Mouse (Mus musculus) limb, embryonic 15.5 days (tissue): ENCODE measurements around the gene St6galnac1. TPM values are rescaled to one million over a fixed set of nuclear protein-coding genes. Genes with fewer than 3 reads are reported as not detected.
"Not testable (repeated sequence)": the region's sequence is repeated elsewhere in the genome, so short reads cannot be mapped to it uniquely, and the experiment has no call there.

Experiments used
- ATAC-seq: fragments of 200-750 bp; cut with Nextera tagmentation; 2 replicates; pipeline ENCODE4 v1.8.0; 2017; ENCODE audit warnings: low read depth, moderate TSS enrichment; ENCODE audit not compliant: insufficient number of reproducible peaks, low FRiP score, low TSS enrichment
- H3K27ac ChIP-seq: fragments of 300-500 bp; sonication (generic); 2 replicates; pipeline ENCODE4 v1.5.1; 2015; ENCODE audit warnings: moderate library complexity, mild to moderate bottlenecking, inconsistent platforms
- H3K27me3 ChIP-seq: fragments of 300-500 bp; sonication (generic); 2 replicates; pipeline ENCODE4 v1.6.1; 2015; ENCODE audit warnings: inconsistent platforms
- H3K36me3 ChIP-seq: fragments of 300-500 bp; sonication (generic); 2 replicates; pipeline ENCODE4 v1.6.1; 2015; ENCODE audit warnings: inconsistent platforms
- H3K4me1 ChIP-seq: fragments of 300-500 bp; sonication (generic); 2 replicates; pipeline ENCODE4 v1.6.1; 2015; ENCODE audit warnings: inconsistent platforms
- H3K4me2 ChIP-seq: fragments of 300-500 bp; sonication (generic); 2 replicates; pipeline ENCODE4 v1.6.1; 2015; ENCODE audit warnings: mild to moderate bottlenecking, inconsistent platforms
- H3K4me3 ChIP-seq: fragments of 300-500 bp; sonication (generic); 2 replicates; pipeline ENCODE4 v1.5.1; 2015; ENCODE audit warnings: mild to moderate bottlenecking, inconsistent platforms
- H3K9ac ChIP-seq: fragments of 300-500 bp; sonication (generic); 2 replicates; pipeline ENCODE4 v1.6.1; 2015; ENCODE audit warnings: inconsistent platforms
- H3K9me3 ChIP-seq: fragments of 300-500 bp; sonication (generic); 2 replicates; pipeline ENCODE4 v1.6.1; 2016; ENCODE audit warnings: inconsistent platforms
- WGBS: fragments of 180-500 bp; shearing (Covaris S2); methylation state at CpG from one replicate; pipeline ENCODE4 v1.1.7; 2015; 5-methylcytosine and 5-hydroxymethylcytosine counted together
- polyA plus RNA-seq: library from polyadenylated mRNA; unstranded; fragments of >200 nt; fragmentation: Nextera tagmentation; extraction: Ambion mirVana; gene quantifications from 2 replicates; pipeline ENCODE4 v1.2.1, GENCODE M21; 2015

St6galnac1 gene
- polyA plus RNA-seq, 1 experiment from 2014 or later = not detected

GRCm38 (mm10) chr11:116753674-116754470, 21.4 kb downstream of the St6galnac1 start:
- no peak for ATAC-seq
- Histone ChIP-seq H3K27ac (no peak overlapping the region), H3K9me3 (no peaks in the 10 kb centered on the region), H3K27me3 (no peaks in the 10 kb centered on the region), H3K4me2 (no peak overlapping the region), H3K4me3 (no peak overlapping the region), H3K4me1 (no peaks in the 10 kb centered on the region), H3K36me3 (no peaks in the 10 kb centered on the region), H3K9ac (no peak overlapping the region)
- WGBS = 84% methylated on average over 5 of the region's 5 CpGs

- Histone ChIP-seq H3K4me2 (no peak overlapping the region), H3K9me3 (no peaks in the 10 kb centered on the region), H3K9ac (no peak overlapping the region), H3K4me1 (no peaks in the 10 kb centered on the region), H3K4me3 (no peak overlapping the region), H3K27ac (no peak overlapping the region), H3K36me3 (no peaks in the 10 kb centered on the region), H3K27me3 (no peaks in the 10 kb centered on the region)
- WGBS = 81% methylated on average over 8 of the region's 8 CpGs
- no peak for ATAC-seq
Measured at GRCm38 (mm10) chr11:116749733-116750132, 25.6 kb downstream of the St6galnac1 start.

- not testable (repeated sequence) for ATAC-seq
- WGBS = 73% methylated on average over 2 of the region's 2 CpGs
Measured at GRCm38 (mm10) chr11:116748692-116749091, 26.6 kb downstream of the St6galnac1 start.

DNA sequence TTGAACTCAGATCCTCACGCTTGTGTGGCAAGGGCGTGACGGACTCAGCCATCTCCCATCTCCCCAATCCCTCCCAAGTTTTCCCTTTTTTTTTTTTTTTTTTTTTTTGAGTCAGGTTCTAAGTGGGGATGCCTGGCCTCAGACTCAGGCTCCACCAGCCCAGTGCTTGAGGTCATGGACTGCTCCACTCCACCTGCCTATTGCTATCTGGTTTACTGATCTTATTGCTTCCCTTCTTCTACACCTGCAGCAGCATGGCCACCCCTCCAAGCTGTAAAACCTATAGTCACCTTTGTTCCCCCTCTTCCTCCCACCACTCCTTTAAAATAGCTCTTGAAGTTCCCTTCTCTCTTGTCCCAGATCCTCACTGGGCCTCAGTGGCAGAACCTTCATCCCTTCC, 28.5 kb downstream of the St6galnac1 start:
- H3K4me2 ChIP-seq, H3K4me3 ChIP-seq, H3K9ac ChIP-seq, H3K9me3 ChIP-seq, ATAC-seq, H3K4me1 ChIP-seq, H3K27ac ChIP-seq, H3K36me3 ChIP-seq, H3K27me3 ChIP-seq: not testable (repeated sequence)
- 96% methylated on average over 3 of the region's 3 CpGs for WGBS

More at GRCm38 (mm10) chr11:116748692-116749091, 26.6 kb downstream of the St6galnac1 start:
- H3K4me2 ChIP-seq, H3K9ac ChIP-seq, H3K9me3 ChIP-seq, H3K4me1 ChIP-seq, H3K36me3 ChIP-seq, H3K27me3 ChIP-seq, H3K27ac ChIP-seq, H3K4me3 ChIP-seq: not testable (repeated sequence)

- not testable (repeated sequence) for H3K4me3 ChIP-seq, H3K4me1 ChIP-seq, H3K9me3 ChIP-seq, H3K27ac ChIP-seq, ATAC-seq, H3K4me2 ChIP-seq, H3K36me3 ChIP-seq, H3K27me3 ChIP-seq, H3K9ac ChIP-seq
- WGBS = 63% methylated on average over 2 of the region's 2 CpGs
Measured at GRCm38 (mm10) chr11:116745457-116745856, 29.9 kb downstream of the St6galnac1 start.

DNA sequence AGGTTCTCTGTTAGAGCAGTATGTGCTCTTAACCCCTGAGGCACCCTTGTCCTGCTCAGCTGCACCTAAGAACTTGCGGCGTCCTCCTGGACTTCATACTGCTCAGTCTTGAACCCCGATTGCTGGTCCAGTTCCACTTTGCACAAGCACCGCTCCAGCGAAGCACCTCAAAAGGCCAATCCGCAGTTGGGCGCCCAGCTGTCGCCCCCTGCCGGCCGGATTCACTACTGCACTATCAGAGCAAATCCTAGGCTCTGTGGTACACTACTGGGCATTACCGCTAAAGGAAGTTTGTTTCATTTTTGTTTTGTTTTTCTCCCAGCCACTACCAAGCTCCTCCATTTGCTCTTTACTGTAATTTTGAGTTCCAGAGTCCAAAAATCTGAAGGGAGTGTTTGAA, 36.9 kb downstream of the St6galnac1 start:
- ATAC-seq = no peak
- Histone ChIP-seq H3K9me3 (no peaks in the 10 kb centered on the region), H3K36me3 (no peaks in the 10 kb centered on the region), H3K4me1 (no peaks in the 10 kb centered on the region), H3K4me2 (no peak overlapping the region), H3K27me3 (no peaks in the 10 kb centered on the region), H3K4me3 (no peak overlapping the region), H3K27ac (no peak overlapping the region), H3K9ac (no peak overlapping the region)
- WGBS = 51% methylated on average over 11 of the region's 11 CpGs

- Histone ChIP-seq H3K27ac (no peak overlapping the region), H3K9me3 (no peaks in the 10 kb centered on the region), H3K4me3 (no peak overlapping the region), H3K4me2 (no peak overlapping the region), H3K27me3 (no peaks in the 10 kb centered on the region), H3K36me3 (no peaks in the 10 kb centered on the region), H3K9ac (no peak overlapping the region), H3K4me1 (0 out of 2 replicates have a peak, but pooled peaks cover 4% of the 10 kb centered on the region)
- whole genome bisulfite sequencing = 74% methylated on average over 4 of the region's 4 CpGs
- ATAC-seq = no peak
Measured at GRCm38 (mm10) chr11:116732536-116732935, 42.8 kb downstream of the St6galnac1 start.

DNA sequence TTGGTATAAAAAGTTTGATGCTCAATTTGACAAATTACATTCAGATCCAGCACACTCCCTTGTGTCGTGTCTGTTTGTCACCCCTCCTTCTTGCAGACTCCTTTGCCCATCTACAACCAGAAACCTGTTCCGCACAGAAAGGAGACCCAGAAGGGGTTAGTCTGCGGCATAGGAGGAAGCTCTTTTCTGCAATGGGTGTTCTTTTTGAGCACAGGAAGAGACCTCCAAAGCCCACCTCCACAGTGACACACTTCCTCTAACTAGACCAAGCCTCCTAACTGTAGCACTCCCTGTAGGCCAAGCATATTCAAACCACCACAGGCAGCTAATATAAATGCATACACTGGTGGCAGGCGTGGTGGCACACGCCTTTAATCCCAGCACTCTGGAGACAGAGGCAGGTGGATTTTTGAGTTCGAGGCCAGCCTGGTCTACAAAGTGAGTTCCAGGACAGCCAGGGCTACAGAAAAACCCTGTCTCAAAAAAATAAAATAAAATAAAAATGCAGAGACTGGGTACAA, 44.2 kb downstream of the St6galnac1 start:
- not testable (repeated sequence) for H3K27me3 ChIP-seq, H3K4me3 ChIP-seq, ATAC-seq, H3K27ac ChIP-seq, H3K36me3 ChIP-seq, H3K4me2 ChIP-seq, H3K9ac ChIP-seq, H3K9me3 ChIP-seq
- 89% methylated on average over 6 of the region's 6 CpGs for WGBS
- H3K4me1 ChIP-seq = peaks cover 10% of the 10 kb centered on the region; the same call in 1 of the 2 replicates

DNA sequence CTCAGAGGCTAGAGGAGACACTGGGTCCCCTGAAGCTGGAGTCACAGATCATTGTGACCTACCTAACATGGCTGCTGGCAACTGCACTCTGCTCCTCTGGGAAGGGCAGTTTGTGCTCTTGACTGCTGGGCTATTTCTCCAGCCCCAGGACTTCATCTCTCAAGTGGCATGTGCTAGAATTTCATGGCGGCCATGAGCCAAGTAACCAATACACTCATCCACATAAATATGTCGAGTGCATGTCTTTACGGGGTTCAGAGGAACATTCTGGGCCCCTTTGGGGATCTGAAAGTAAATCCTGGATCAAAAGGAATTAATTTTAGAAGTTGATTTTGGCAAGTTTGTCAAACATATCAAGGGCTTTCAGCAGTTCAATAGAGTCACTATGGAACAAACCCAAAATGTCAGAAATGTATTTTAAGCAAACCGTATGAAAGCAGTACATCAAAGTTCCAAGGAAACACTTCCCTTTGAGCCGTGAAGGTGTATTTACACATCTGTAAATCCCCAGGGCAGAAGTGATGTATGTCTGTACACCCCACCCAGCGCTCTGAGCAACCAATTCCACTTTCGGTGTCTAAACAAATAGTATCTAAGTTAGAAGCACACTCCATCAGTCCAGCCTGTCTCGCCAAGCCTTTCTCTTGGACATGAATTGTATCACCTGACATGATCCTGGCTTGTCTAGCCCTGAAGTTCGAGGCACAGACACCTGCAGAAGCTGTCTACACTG, 45.9 kb downstream of the St6galnac1 start:
- WGBS = 55% methylated on average over 9 of the region's 9 CpGs
- no peaks in the 10 kb centered on the region for H3K36me3 ChIP-seq
- no peaks in the 10 kb centered on the region for H3K9me3 ChIP-seq
- peaks cover 15% of the 10 kb centered on the region; the same call in 1 of the 2 replicates for H3K4me1 ChIP-seq
- H3K27me3 ChIP-seq = no peaks in the 10 kb centered on the region
- no peak for ATAC-seq
- H3K27ac ChIP-seq = no peak overlapping the region
- H3K9ac ChIP-seq = no peak overlapping the region
- H3K4me2 ChIP-seq = no peak overlapping the region
- H3K4me3 ChIP-seq = no peak overlapping the region

DNA sequence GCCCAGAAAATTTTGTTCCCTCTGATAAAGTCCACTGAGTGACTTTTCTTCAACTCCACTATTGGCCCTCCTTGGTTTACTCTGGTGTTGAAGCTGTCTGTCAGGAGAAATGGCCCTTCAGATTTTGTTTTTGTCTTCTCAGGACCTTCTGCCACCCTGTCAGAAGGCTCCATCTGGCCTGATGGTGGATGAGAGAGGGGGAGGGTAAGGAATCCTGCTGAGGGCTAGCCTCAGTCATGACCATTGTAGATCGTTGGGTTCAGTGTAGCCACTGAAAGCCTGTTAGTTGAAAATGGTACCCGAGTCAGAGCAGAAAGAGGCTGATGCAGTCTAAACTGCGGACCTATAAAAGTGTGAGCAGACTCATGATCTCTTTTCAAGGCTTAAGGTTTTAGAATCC, 49.2 kb downstream of the St6galnac1 start:
- WGBS = 82% methylated on average over 3 of the region's 3 CpGs
- peaks cover 22% of the 10 kb centered on the region for H3K4me1 ChIP-seq
- no peak for ATAC-seq

DNA sequence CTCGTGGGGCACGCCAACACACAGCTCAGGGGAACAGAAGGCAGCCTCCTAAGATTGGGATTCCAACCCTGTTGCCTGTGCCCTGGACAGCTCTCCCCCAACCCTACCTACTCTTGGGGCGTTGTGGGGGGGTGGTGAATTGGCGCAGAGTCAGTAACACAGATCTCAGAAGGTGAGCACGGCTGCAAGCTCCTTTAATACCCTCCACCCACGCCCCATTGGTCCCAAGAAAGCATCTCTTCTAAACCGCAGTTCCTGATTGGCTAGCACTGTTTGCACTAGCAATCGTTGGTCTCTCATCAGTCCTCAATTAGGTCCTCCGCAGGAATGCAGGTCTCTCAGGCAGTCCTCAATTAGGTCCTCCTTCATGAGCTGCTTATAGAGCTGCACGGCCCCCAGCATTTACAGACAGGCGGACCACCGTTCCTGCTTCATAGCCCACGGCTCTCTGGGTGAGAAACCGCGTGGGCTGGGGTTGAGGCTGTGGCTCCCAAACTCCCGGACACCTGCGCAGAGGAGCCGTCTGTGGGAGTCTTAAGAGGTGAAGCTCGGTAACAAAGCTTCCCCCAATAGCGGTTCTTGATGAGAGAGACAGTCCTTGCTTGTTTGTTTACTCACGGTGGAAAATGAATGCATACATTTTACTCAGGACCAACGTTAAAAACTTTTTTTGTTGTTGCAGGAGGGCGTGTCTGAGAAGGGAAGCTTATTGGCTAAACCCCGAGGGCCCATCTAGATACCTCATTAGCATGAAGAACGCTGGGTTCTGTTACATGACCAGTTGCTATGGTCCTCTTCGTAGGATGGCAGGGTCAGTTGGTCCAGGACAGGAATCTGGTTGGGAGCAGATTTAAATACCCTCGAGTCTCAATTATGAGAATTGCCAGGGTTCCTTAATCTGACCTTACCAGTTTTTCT, 50.0 kb downstream of the St6galnac1 start:
- Histone ChIP-seq H3K9ac (no peak overlapping the region), H3K4me3 (no peak overlapping the region), H3K36me3 (no peaks in the 10 kb centered on the region), H3K27ac (no peak overlapping the region), H3K4me1 (peaks cover 22% of the 10 kb centered on the region), H3K4me2 (no peak overlapping the region), H3K27me3 (no peaks in the 10 kb centered on the region), H3K9me3 (no peaks in the 10 kb centered on the region)
- no peak for ATAC-seq
- WGBS = 38% methylated on average over 27 of the region's 27 CpGs

More for the DNA sequence above, 49.2 kb downstream of the St6galnac1 start:
- no peak overlapping the region for H3K4me3 ChIP-seq
- H3K27ac ChIP-seq = no peak overlapping the region
- no peaks in the 10 kb centered on the region for H3K27me3 ChIP-seq
- H3K36me3 ChIP-seq = no peaks in the 10 kb centered on the region
- H3K4me2 ChIP-seq = no peak overlapping the region
- no peak overlapping the region for H3K9ac ChIP-seq
- H3K9me3 ChIP-seq = no peaks in the 10 kb centered on the region
